Mouse (Mus musculus) bone marrow, adult 2 months (tissue): ENCODE measurements around the gene Fggy. TPM values are rescaled to one million over a fixed set of nuclear protein-coding genes. Genes with fewer than 3 reads are reported as not detected.

ENCODE experiments used
- H3K27ac ChIP-seq: fragments of 200-500 bp; 2 replicates; pipeline ENCODE4 v1.5.1; 2012; ENCODE audit warnings: low read depth, mild to moderate bottlenecking, control low read depth, inconsistent platforms, low read length; ENCODE audit not compliant: control insufficient read depth, poor library complexity, insufficient read depth
- H3K4me1 ChIP-seq: fragments of 200-500 bp; 2 replicates; pipeline ENCODE4 v1.6.1; 2011; ENCODE audit warnings: low read length; ENCODE audit not compliant: control insufficient read depth, insufficient read depth
- H3K4me3 ChIP-seq: fragments of 200-500 bp; replicated peaks from 2 replicates; pipeline ENCODE3; 2011; ENCODE audit warnings: mild to moderate bottlenecking, low read depth, low read length, control low read depth; ENCODE audit not compliant: control insufficient read depth
- CTCF ChIP-seq: fragments of 200-500 bp; IDR thresholded peaks from 2 replicates; pipeline ENCODE4 v1.5.1; 2011; ENCODE audit warnings: low read length, control low read depth; ENCODE audit not compliant: control insufficient read depth, insufficient read depth
- POLR2A ChIP-seq: fragments of 200-500 bp; IDR thresholded peaks from 2 replicates; pipeline ENCODE4 v1.6.1; 2011; ENCODE audit warnings: low read depth, mild to moderate bottlenecking, control low read depth, low read length, borderline replicate concordance; ENCODE audit not compliant: control insufficient read depth
- WGBS: fragments of 180-500 bp; shearing (Covaris S2); methylation state at CpG from one replicate; pipeline ENCODE4 v1.1.7; 2018; 5-methylcytosine and 5-hydroxymethylcytosine counted together
- polyA plus RNA-seq: library from polyadenylated mRNA; stranded (reverse); fragments of >200 nt; gene quantifications from 2 replicates; pipeline ENCODE4 v1.2.4, GENCODE M21; 2011; ENCODE audit warnings: low replicate concordance; ENCODE audit not compliant: missing spikeins, insufficient read depth, insufficient read length

Fggy gene
- polyA plus RNA-seq, 1 experiment = 6.5 TPM

- no peaks in the 10 kb centered on the region for H3K4me1 ChIP-seq
- TF ChIP-seq POLR2A (no peak), CTCF (no peak)
- H3K4me3 ChIP-seq = no peak overlapping the region
- 79% methylated on average over 5 of the region's 5 CpGs for WGBS
- no peak overlapping the region for H3K27ac ChIP-seq
Observed at GRCm38 (mm10) chr4:95759027-95759731, 201.9 kb downstream of the Fggy start.

- TF ChIP-seq POLR2A (no peak), CTCF (no peak)
- Histone ChIP-seq H3K4me1 (no peaks in the 10 kb centered on the region), H3K27ac (no peak overlapping the region), H3K4me3 (no peak overlapping the region)
- WGBS = 43% methylated on average over 2 of the region's 2 CpGs
Observed at GRCm38 (mm10) chr4:95765359-95765758, 208.1 kb downstream of the Fggy start.

GRCm38 (mm10) chr4:95770469-95770868 lies 213.2 kb downstream of the Fggy start:
- 41% methylated on average over 5 of the region's 5 CpGs for WGBS
- no peak overlapping the region for H3K27ac ChIP-seq
- no peaks in the 10 kb centered on the region for H3K4me1 ChIP-seq
- no peak overlapping the region for H3K4me3 ChIP-seq
- TF ChIP-seq CTCF (no peak), POLR2A (no peak)

- 89% methylated on average over 3 of the region's 3 CpGs for whole genome bisulfite sequencing
- Histone ChIP-seq H3K4me3 (no peak overlapping the region), H3K27ac (no peak overlapping the region), H3K4me1 (no peaks in the 10 kb centered on the region; the same call in 1 of the 2 replicates)
- TF ChIP-seq CTCF (no peak), POLR2A (no peak)
Observed at GRCm38 (mm10) chr4:95771542-95771941, 214.2 kb downstream of the Fggy start.

GRCm38 (mm10) chr4:95771945-95772344 lies 214.6 kb downstream of the Fggy start:
- no peak for TF ChIP-seq CTCF
- no peak for TF ChIP-seq POLR2A
- Histone ChIP-seq H3K27ac (no peak overlapping the region), H3K4me1 (no peaks in the 10 kb centered on the region; the same call in 1 of the 2 replicates), H3K4me3 (no peak overlapping the region)
- 82% methylated on average over 4 of the region's 4 CpGs for WGBS

GRCm38 (mm10) chr4:95772663-95773062 lies 215.4 kb downstream of the Fggy start:
- no peak for TF ChIP-seq CTCF
- no peak for TF ChIP-seq POLR2A
- H3K4me3 ChIP-seq = no peak overlapping the region
- H3K27ac ChIP-seq = no peak overlapping the region
- 78% methylated on average over 3 of the region's 3 CpGs for WGBS
- H3K4me1 ChIP-seq = no peaks in the 10 kb centered on the region; the same call in 1 of the 2 replicates

- WGBS = 31% methylated on average over 3 of the region's 3 CpGs
- Histone ChIP-seq H3K27ac (no peak overlapping the region), H3K4me1 (no peaks in the 10 kb centered on the region; the same call in 1 of the 2 replicates), H3K4me3 (no peak overlapping the region)
- TF ChIP-seq POLR2A = no peak
- no peak for TF ChIP-seq CTCF
Observed at GRCm38 (mm10) chr4:95775574-95775973, 218.3 kb downstream of the Fggy start.

- H3K27ac ChIP-seq = no peak overlapping the region
- 41% methylated on average over 2 of the region's 2 CpGs for WGBS
- H3K4me3 ChIP-seq = no peak overlapping the region
- TF ChIP-seq CTCF = no peak
- TF ChIP-seq POLR2A = no peak
- no peaks in the 10 kb centered on the region; the same call in 1 of the 2 replicates for H3K4me1 ChIP-seq
Observed at GRCm38 (mm10) chr4:95777839-95778238, 220.5 kb downstream of the Fggy start.

- WGBS = 38% methylated on average over 4 of the region's 4 CpGs
- H3K27ac ChIP-seq = no peak overlapping the region
- H3K4me3 ChIP-seq = no peak overlapping the region
- H3K4me1 ChIP-seq = no peaks in the 10 kb centered on the region; the same call in 1 of the 2 replicates
- TF ChIP-seq POLR2A (no peak), CTCF (no peak)
Observed at GRCm38 (mm10) chr4:95778528-95778927, 221.2 kb downstream of the Fggy start.
